Comparison of ENCODE assay signal across 8 mouse cellular contexts in genomic region chr6:66896119-66896920, GRCm38 (mm10). TPM values are rescaled to one million over a fixed set of nuclear protein-coding genes. Genes with fewer than 3 reads are reported as not detected.
DNase-seq lines count a peak whose midpoint lies in the region; ATAC-seq and TF ChIP-seq lines count a peak whose summit lies in the region.

TSS of gene Gng12 (plus strand) at chr6:66896397.

- no peak for TF ChIP-seq POLR2A in olfactory bulb, adult 2 months (IDR thresholded peaks at IDR 0.05; ENCODE audit: insufficient read depth, low read depth, low read length)

- WGBS in lung, embryonic 15.5 days: under 1% methylated on average over 98 of the region's 98 CpGs
- under 1% methylated on average over 96 of the region's 98 CpGs for WGBS in olfactory bulb, adult 2 months

- H3K4me2 ChIP-seq in lung, embryonic 15.5 days: peak within 1 kb of the TSS; percentile 79

- no peak within 1 kb of the TSS for H3K27ac ChIP-seq in ES-E14 (ENCODE audit: insufficient read depth, low read depth, low read length, poor library complexity, severe bottlenecking)
- peak within 1 kb of the TSS; percentile 75 for H3K27ac ChIP-seq in lung, embryonic 15.5 days
- H3K27ac ChIP-seq in olfactory bulb, adult 2 months (ENCODE audit: insufficient read depth, low read depth, low read length): no peak within 1 kb of the TSS

- no peak for TF ChIP-seq CTCF in olfactory bulb, adult 2 months (IDR thresholded peaks at IDR 0.05; ENCODE audit: insufficient read depth, low read depth, low read length)

- H3K9ac ChIP-seq in ES-E14 (ENCODE audit: insufficient read depth, low read depth, low read length, poor library complexity, severe bottlenecking): peak within 1 kb of the TSS; percentile 85
- peak within 1 kb of the TSS; percentile 82 for H3K9ac ChIP-seq in lung, embryonic 15.5 days

- ATAC-seq in lung, embryonic 15.5 days (ENCODE audit: borderline replicate concordance, extremely low read depth, low FRiP score, low TSS enrichment): peak; percentile 96

- in situ Hi-C loops in ES-E14 (cut with MboI; ENCODE audit: low sequenced_read_pairs in 2 of 2, unreplicated experiment in 2 of 2): no loop called here

- DNase-seq in ES-E14 (ENCODE audit: low read depth, low spot score): peak; percentile 42
- peak; percentile 59 for DNase-seq in cerebellum, adult 8-10 months
- DNase-seq in forelimb bud, embryonic 11.5 days (ENCODE audit: low read depth, low spot score): peak; percentile 59
- peak; percentile 92 for DNase-seq in heart, postnatal 4 days
- peak; percentile 48 to 70 for DNase-seq in layer of hippocampus, adult 8-10 months (ENCODE audit: low spot score in 2 of 2)
- peak; percentile 70 for DNase-seq in thymus, postnatal 0 days (ENCODE audit: low spot score)

- H3K4me1 ChIP-seq in ES-E14 (ENCODE audit: control insufficient read depth in 2 of 2, insufficient read depth in 2 of 2, low read length in 2 of 2, poor library complexity in 1 of 2): 0 out of 4 replicates have a peak, but pooled peaks cover 0 to 2% of the 10 kb centered on the region in 2 experiments
- H3K4me1 ChIP-seq in lung, embryonic 15.5 days: peaks cover 15% of the 10 kb centered on the region
- 0 out of 2 replicates have a peak, but pooled peaks cover 4% of the 10 kb centered on the region for H3K4me1 ChIP-seq in olfactory bulb, adult 2 months (ENCODE audit: control insufficient read depth, insufficient read depth, low read length)

- no peaks in the 10 kb centered on the region for H3K27me3 ChIP-seq in lung, embryonic 15.5 days

- peak within 1 kb of the TSS; percentile 79 to 85 for H3K4me3 ChIP-seq in ES-E14 (ENCODE audit: insufficient read depth in 1 of 2, low read depth in 1 of 2, low read length in 2 of 2, poor library complexity in 1 of 2, severe bottlenecking in 1 of 2)
- H3K4me3 ChIP-seq in lung, embryonic 15.5 days: peak within 1 kb of the TSS; percentile 62
- H3K4me3 ChIP-seq in olfactory bulb, adult 2 months (ENCODE audit: insufficient read depth, low read depth, low read length): peak within 1 kb of the TSS; percentile 66

- no peaks in the 10 kb centered on the region for H3K36me3 ChIP-seq in ES-E14 (ENCODE audit: control insufficient read depth, insufficient read depth, low read length, poor library complexity, severe bottlenecking)
- no peaks in the 10 kb centered on the region for H3K36me3 ChIP-seq in lung, embryonic 15.5 days

- H3K9me3 ChIP-seq in ES-E14 (ENCODE audit: control insufficient read depth, insufficient read depth, low read depth, low read length): no peaks in the 10 kb centered on the region
- H3K9me3 ChIP-seq in lung, embryonic 15.5 days: no peaks in the 10 kb centered on the region

TF ChIP-seq in ES-E14, 5 proteins besides CTCF, POLR2A, EP300 and RAD21:
- TF ChIP-seq ZNF384 (IDR thresholded peaks at IDR 0.05; ENCODE audit: low read depth, low read length) (no peak), MAFK (IDR thresholded peaks at IDR 0.05; ENCODE audit: insufficient read depth, low read depth, low read length) (no peak), ZC3H11A (IDR thresholded peaks at IDR 0.05; ENCODE audit: borderline replicate concordance, low read depth, low read length) (no peak), HCFC1 (IDR thresholded peaks at IDR 0.05; ENCODE audit: borderline replicate concordance, insufficient read depth, low read length) (no peak), CHD2 (IDR thresholded peaks at IDR 0.05; ENCODE audit: low read depth, low read length) (no peak)
TF ChIP-seq in ES-E14: peak in this region for 0.

RNA-seq across cellular contexts. Expression of gene Gng12, which starts in this region (rescaled TPM):
- total RNA-seq in ES-E14 (2012; rRNA removed): 5.8 and 14.3 TPM in 2 replicates
- total RNA-seq in heart, postnatal 4 days (2021): 10 to 100 TPM; 60.9 to 63.1 TPM
- total RNA-seq in layer of hippocampus, adult 8-10 months (2022): 10 to 100 TPM; 56.7 to 75.5 (median 67.9) TPM
- polyA plus RNA-seq in lung, embryonic 15.5 days (2015; fragmentation: Nextera tagmentation; extraction: Ambion mirVana): 98.5 and 101 TPM in 2 replicates
- polyA plus RNA-seq in olfactory bulb, adult 2 months (2012; ENCODE audit: insufficient read depth, insufficient read length, low replicate concordance, missing spikeins): not detected in 2 replicates
- 34.5 and 39.6 TPM in 2 replicates for polyA plus RNA-seq in thymus, postnatal 0 days (2015; fragmentation: Nextera tagmentation; extraction: Ambion mirVana)

Comparison
In these comparisons a context has a peak if more than half of its experiments do, and no peak if none do; other contexts are left out.
1. DNase-seq: peak in every context shown above with its lines; median percentile 92 in heart, postnatal 4 days; 70 in thymus, postnatal 0 days; 59 in cerebellum, adult 8-10 months; 59 in forelimb bud, embryonic 11.5 days; 59 in layer of hippocampus, adult 8-10 months; 42 in ES-E14.